Mouse (Mus musculus) embryonic facial prominence, embryonic 12.5 days (tissue): ENCODE data around the gene Baz1b. TPM values are rescaled to one million over a fixed set of nuclear protein-coding genes. Genes with fewer than 3 reads are reported as not detected.

Experiments used
- ATAC-seq: fragments of 200-750 bp; cut with Nextera tagmentation; 2 replicates; pipeline ENCODE4 v1.8.0; 2017; ENCODE audit not compliant: insufficient number of reproducible peaks, insufficient read depth, low FRiP score, low TSS enrichment
- H3K27ac ChIP-seq: fragments of 300-500 bp; sonication (generic); 2 replicates; pipeline ENCODE4 v1.5.1; 2016; ENCODE audit warnings: mild to moderate bottlenecking
- H3K27me3 ChIP-seq: fragments of 300-500 bp; sonication (generic); 2 replicates; pipeline ENCODE4 v1.6.1; 2016; ENCODE audit warnings: mild to moderate bottlenecking, moderate library complexity
- H3K36me3 ChIP-seq: fragments of 300-500 bp; sonication (generic); 2 replicates; pipeline ENCODE4 v1.6.1; 2016; ENCODE audit warnings: mild to moderate bottlenecking
- H3K4me1 ChIP-seq: fragments of 300-500 bp; sonication (generic); 2 replicates; pipeline ENCODE4 v1.6.1; 2016
- H3K4me2 ChIP-seq: fragments of 300-500 bp; sonication (generic); replicated peaks from 2 replicates; pipeline ENCODE4 v1.6.1; 2016; ENCODE audit warnings: mild to moderate bottlenecking, moderate library complexity
- H3K4me3 ChIP-seq: fragments of 300-500 bp; sonication (generic); 2 replicates; pipeline ENCODE4 v1.5.1; 2016; ENCODE audit warnings: mild to moderate bottlenecking
- H3K9ac ChIP-seq: fragments of 300-500 bp; sonication (generic); 2 replicates; pipeline ENCODE4 v1.6.1; 2016; ENCODE audit warnings: mild to moderate bottlenecking, moderate library complexity
- H3K9me3 ChIP-seq: fragments of 300-500 bp; sonication (generic); 2 replicates; pipeline ENCODE4 v1.6.1; 2016; ENCODE audit warnings: mild to moderate bottlenecking, moderate library complexity
- WGBS: fragments of 180-500 bp; shearing (Covaris S2); methylation state at CpG from one replicate; pipeline ENCODE4 v1.1.7; 2016; 5-methylcytosine and 5-hydroxymethylcytosine counted together
- microRNA-seq: library from miRNA; unstranded; fragments of <30 nt; microRNA quantifications from one replicate; pipeline ENCODE4, GENCODE M21; 2017
- polyA plus RNA-seq: library from polyadenylated mRNA; unstranded; fragments of >200 nt; fragmentation: Nextera tagmentation; extraction: Ambion mirVana; gene quantifications from 2 replicates; pipeline ENCODE4 v1.2.1, GENCODE M21; 2016

Gene Baz1b
- polyA plus RNA-seq, 1 experiment from 2014 or later = 68.7 TPM

GRCm38 (mm10) chr5:135286185-135286584, 99.1 kb downstream of the Baz1b start:
- Histone ChIP-seq H3K27ac (no peak overlapping the region), H3K36me3 (no peaks in the 10 kb centered on the region), H3K9me3 (no peaks in the 10 kb centered on the region), H3K27me3 (no peaks in the 10 kb centered on the region), H3K4me3 (no peak overlapping the region), H3K9ac (no peak overlapping the region), H3K4me2 (no peak overlapping the region), H3K4me1 (no peaks in the 10 kb centered on the region)
- 2% methylated on average over 6 of the region's 6 CpGs for WGBS
- peak; percentile 66 for ATAC-seq

GRCm38 (mm10) chr5:135286926-135287325, 99.9 kb downstream of the Baz1b start:
- Histone ChIP-seq H3K9ac (no peak overlapping the region), H3K4me1 (no peaks in the 10 kb centered on the region), H3K4me3 (no peak overlapping the region), H3K4me2 (no peak overlapping the region), H3K27ac (no peak overlapping the region), H3K9me3 (no peaks in the 10 kb centered on the region), H3K27me3 (no peaks in the 10 kb centered on the region), H3K36me3 (no peaks in the 10 kb centered on the region)
- 76% methylated on average over 5 of the region's 5 CpGs for WGBS
- no peak for ATAC-seq

GRCm38 (mm10) chr5:135290703-135291102, 103.6 kb downstream of the Baz1b start:
- no peaks in the 10 kb centered on the region for H3K36me3 ChIP-seq
- no peaks in the 10 kb centered on the region for H3K27me3 ChIP-seq
- no peak overlapping the region for H3K27ac ChIP-seq
- H3K9me3 ChIP-seq = no peaks in the 10 kb centered on the region
- H3K4me3 ChIP-seq = no peak overlapping the region
- 81% methylated on average over 6 of the region's 6 CpGs for WGBS
- no peak overlapping the region for H3K9ac ChIP-seq
- no peak for ATAC-seq
- H3K4me1 ChIP-seq = no peaks in the 10 kb centered on the region
- H3K4me2 ChIP-seq = no peak overlapping the region

GRCm38 (mm10) chr5:135291193-135291592, 104.1 kb downstream of the Baz1b start:
- no peak overlapping the region for H3K9ac ChIP-seq
- no peaks in the 10 kb centered on the region for H3K4me1 ChIP-seq
- no peak overlapping the region for H3K27ac ChIP-seq
- no peak overlapping the region for H3K4me3 ChIP-seq
- ATAC-seq = no peak
- no peaks in the 10 kb centered on the region for H3K9me3 ChIP-seq
- H3K36me3 ChIP-seq = no peaks in the 10 kb centered on the region
- no peak overlapping the region for H3K4me2 ChIP-seq
- no peaks in the 10 kb centered on the region for H3K27me3 ChIP-seq
- WGBS = 23% methylated on average over 4 of the region's 4 CpGs

GRCm38 (mm10) chr5:135292001-135292400, 104.9 kb downstream of the Baz1b start:
- Histone ChIP-seq H3K9ac (no peak overlapping the region), H3K9me3 (no peaks in the 10 kb centered on the region), H3K4me3 (no peak overlapping the region), H3K36me3 (no peaks in the 10 kb centered on the region), H3K4me1 (no peaks in the 10 kb centered on the region), H3K27me3 (no peaks in the 10 kb centered on the region), H3K4me2 (no peak overlapping the region), H3K27ac (no peak overlapping the region)
- no peak for ATAC-seq
- 74% methylated on average over 2 of the region's 2 CpGs for WGBS

Small RNA genes within 50 kb of the gene (microRNA-seq; reads per million reads assigned to microRNA genes)
- gene Gm25315 = not detected

Other genes starting within 250 kb of the Baz1b start
- 11.8 and 14.6 TPM in 2 replicates for gene Cldn4, start 240.3 kb upstream of the Baz1b start, polyA plus RNA-seq
- gene Cldn3, start 201.1 kb upstream of the Baz1b start, polyA plus RNA-seq = 14.8 and 20.5 TPM in 2 replicates
- 49.8 and 51.9 TPM in 2 replicates for gene Abhd11, start 178.1 kb upstream of the Baz1b start, polyA plus RNA-seq
- 20.4 and 20.7 TPM in 2 replicates for gene Stx1a, start 163.8 kb upstream of the Baz1b start, polyA plus RNA-seq
- gene Dnajc30, start 123.1 kb upstream of the Baz1b start, polyA plus RNA-seq = 31.9 and 34.2 TPM in 2 replicates
- 145 and 154 TPM in 2 replicates for gene Bud23, start 122.3 kb upstream of the Baz1b start, polyA plus RNA-seq
- 26.4 and 27.2 TPM in 2 replicates for gene Vps37d, start 109.0 kb upstream of the Baz1b start, polyA plus RNA-seq
- gene Mlxipl, start 97.4 kb upstream of the Baz1b start, polyA plus RNA-seq = 3.3 and 3.8 TPM in 2 replicates
- gene Tbl2, start 37.6 kb upstream of the Baz1b start, polyA plus RNA-seq = 24.8 and 30.0 TPM in 2 replicates
- 47.5 and 47.7 TPM in 2 replicates for gene Bcl7b, start 19.0 kb upstream of the Baz1b start, polyA plus RNA-seq
- gene Fzd9, start 64.0 kb downstream of the Baz1b start, polyA plus RNA-seq = 13.2 and 15.6 TPM in 2 replicates
- gene Fkbp6, start 162.8 kb downstream of the Baz1b start, polyA plus RNA-seq = not detected in 2 replicates
- gene Trim50, start 166.0 kb downstream of the Baz1b start, polyA plus RNA-seq = not detected in 2 replicates
- 39.7 and 41.6 TPM in 2 replicates for gene Nsun5, start 182.7 kb downstream of the Baz1b start, polyA plus RNA-seq
- 19.0 and 21.2 TPM in 2 replicates for gene Pom121, start 207.3 kb downstream of the Baz1b start, polyA plus RNA-seq